Mouse (Mus musculus): ENCODE measurements at regions not wholly inside any gene's neighbourhood (a gene's known extent, or its start where the extent isn't known, plus 50 kb on each side); places are given as distances from the start of the nearest gene placed in this dataset.

GRCm38 (mm10) chr3:148343256-148343632 is 647.1 kb downstream of the Adgrl2 start:
- H3K4me1 ChIP-seq (ENCODE audit: control insufficient read depth, insufficient read depth, low read length), result no peaks in the 10 kb centered on the region
- TF ChIP-seq CTCF (IDR thresholded peaks at IDR 0.05; ENCODE audit: borderline replicate concordance, insufficient read depth, low read depth, low read length) (no peak), POLR2A (IDR thresholded peaks at IDR 0.05; ENCODE audit: borderline replicate concordance, insufficient read depth, low read length) (no peak)
- 40% methylated on average over 3 of the region's 3 CpGs for WGBS
- H3K4me3 ChIP-seq (replicated peaks; ENCODE audit: insufficient read depth, low read depth, low read length), result no peak overlapping the region
- no peaks in the 10 kb centered on the region for H3K27me3 ChIP-seq (ENCODE audit: control insufficient read depth, insufficient read depth, low read length)
- no peak overlapping the region for H3K27ac ChIP-seq (ENCODE audit: insufficient read depth, low read length)
- no peak for DNase-seq

GRCm38 (mm10) chr3:148339258-148339657 is 651.1 kb downstream of the Adgrl2 start:
- no peaks in the 10 kb centered on the region for H3K27me3 ChIP-seq (ENCODE audit: control insufficient read depth, insufficient read depth, low read length)

DNA sequence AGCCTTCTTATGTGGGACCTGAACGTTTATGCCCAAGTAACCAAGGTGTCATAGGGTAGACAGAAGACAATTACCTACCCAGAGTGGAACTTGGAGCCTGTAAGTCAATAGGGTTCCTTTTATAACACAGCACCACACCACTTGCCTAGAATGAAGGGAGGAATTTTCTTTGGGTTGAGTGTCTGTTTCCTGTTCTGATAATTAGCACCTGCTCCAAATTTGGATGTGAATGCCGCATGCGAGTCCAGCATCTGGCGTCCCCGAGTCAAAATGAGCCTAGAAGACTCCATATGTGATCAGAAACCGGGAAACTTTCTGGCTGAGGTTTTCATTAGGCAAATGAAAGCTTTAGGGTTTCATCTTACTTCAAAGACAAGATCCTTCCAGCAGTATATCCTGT is 653.7 kb downstream of the Adgrl2 start:
- WGBS, result 37% methylated on average over 6 of the region's 6 CpGs
- Histone ChIP-seq H3K4me3 (replicated peaks; ENCODE audit: insufficient read depth, low read depth, low read length) (no peak overlapping the region), H3K27ac (ENCODE audit: insufficient read depth, low read length) (no peak overlapping the region), H3K4me1 (ENCODE audit: control insufficient read depth, insufficient read depth, low read length) (no peaks in the 10 kb centered on the region), H3K27me3 (ENCODE audit: control insufficient read depth, insufficient read depth, low read length) (no peaks in the 10 kb centered on the region)
- DNase-seq, result no peak
- TF ChIP-seq POLR2A (IDR thresholded peaks at IDR 0.05; ENCODE audit: borderline replicate concordance, insufficient read depth, low read length) (no peak), CTCF (IDR thresholded peaks at IDR 0.05; ENCODE audit: borderline replicate concordance, insufficient read depth, low read depth, low read length) (no peak)

More at GRCm38 (mm10) chr3:148339258-148339657, 651.1 kb downstream of the Adgrl2 start:
- no peak for TF ChIP-seq CTCF (IDR thresholded peaks at IDR 0.05; ENCODE audit: borderline replicate concordance, insufficient read depth, low read depth, low read length)
- TF ChIP-seq POLR2A (IDR thresholded peaks at IDR 0.05; ENCODE audit: borderline replicate concordance, insufficient read depth, low read length), result no peak
- WGBS, result 92% methylated on average over 2 of the region's 2 CpGs
- Histone ChIP-seq H3K4me3 (replicated peaks; ENCODE audit: insufficient read depth, low read depth, low read length) (no peak overlapping the region), H3K27ac (ENCODE audit: insufficient read depth, low read length) (no peak overlapping the region), H3K4me1 (ENCODE audit: control insufficient read depth, insufficient read depth, low read length) (no peaks in the 10 kb centered on the region)
- DNase-seq, result no peak

DNA sequence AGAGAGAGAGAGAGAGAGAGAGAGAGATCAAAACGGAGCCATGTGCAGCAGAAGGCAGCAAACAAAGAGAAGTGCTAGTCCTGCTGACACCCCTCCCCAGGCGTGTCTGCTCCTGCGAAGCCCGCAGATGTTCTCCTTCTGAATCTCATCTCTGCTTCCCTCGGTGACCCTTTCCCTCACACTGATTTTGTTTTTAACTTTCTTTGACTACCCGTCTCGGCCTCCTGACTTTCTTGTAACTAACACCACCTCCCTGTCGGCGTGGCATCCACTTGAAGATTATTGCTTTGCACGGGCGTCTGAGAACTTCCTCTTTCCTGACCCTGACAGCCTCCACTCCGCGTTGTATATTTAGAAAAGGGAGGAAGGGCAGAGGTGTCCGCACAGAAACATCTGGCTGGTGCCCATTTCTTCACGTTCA is 654.3 kb downstream of the Adgrl2 start:
- no peak overlapping the region for H3K27ac ChIP-seq (ENCODE audit: insufficient read depth, low read length)
- no peaks in the 10 kb centered on the region for H3K27me3 ChIP-seq (ENCODE audit: control insufficient read depth, insufficient read depth, low read length)
- WGBS, result 70% methylated on average over 15 of the region's 15 CpGs

GRCm38 (mm10) chr3:148335654-148336053 is 654.7 kb downstream of the Adgrl2 start:
- no peaks in the 10 kb centered on the region for H3K4me1 ChIP-seq (ENCODE audit: control insufficient read depth, insufficient read depth, low read length)

More for the DNA sequence above, 654.3 kb downstream of the Adgrl2 start:
- no peak for DNase-seq
- no peak for TF ChIP-seq CTCF (IDR thresholded peaks at IDR 0.05; ENCODE audit: borderline replicate concordance, insufficient read depth, low read depth, low read length)
- TF ChIP-seq POLR2A (IDR thresholded peaks at IDR 0.05; ENCODE audit: borderline replicate concordance, insufficient read depth, low read length), result no peak
- Histone ChIP-seq H3K4me1 (ENCODE audit: control insufficient read depth, insufficient read depth, low read length) (no peaks in the 10 kb centered on the region), H3K4me3 (replicated peaks; ENCODE audit: insufficient read depth, low read depth, low read length) (no peak overlapping the region)

DNA sequence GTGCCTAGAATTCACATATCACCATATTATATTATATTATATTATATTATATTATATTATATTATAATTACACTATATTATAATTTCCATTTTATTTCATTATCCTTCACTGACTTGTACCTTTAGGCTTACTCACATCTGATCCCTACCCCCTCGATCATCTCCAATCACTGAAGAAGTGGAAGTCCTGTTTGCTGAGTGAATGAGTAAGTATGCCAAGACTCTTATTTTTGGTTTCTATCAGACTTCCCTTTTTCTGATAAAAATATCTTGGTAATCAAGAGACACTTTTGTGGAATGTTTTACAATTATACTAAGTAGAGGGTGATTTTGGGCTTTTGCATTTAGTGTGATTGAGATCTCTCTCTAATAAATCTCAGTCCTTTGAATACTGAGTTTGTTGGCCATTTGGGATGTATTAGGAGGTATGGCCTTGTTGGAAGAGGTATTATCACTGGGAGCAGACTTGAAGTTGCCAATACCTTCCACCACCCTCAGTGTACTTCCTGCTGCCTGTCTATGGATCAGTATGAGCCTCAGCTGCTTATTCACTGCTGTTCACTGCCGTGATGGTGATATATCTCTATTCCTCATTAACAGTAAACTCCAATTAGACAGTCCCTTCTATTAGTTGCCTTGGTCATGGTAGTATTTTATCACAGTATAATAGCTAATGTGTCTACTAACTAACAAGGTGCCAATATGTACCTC is 665.3 kb downstream of the Adgrl2 start:
- H3K27me3 ChIP-seq (ENCODE audit: control insufficient read depth, insufficient read depth, low read length), result no peaks in the 10 kb centered on the region
- H3K27ac ChIP-seq (ENCODE audit: insufficient read depth, low read length), result no peak overlapping the region

More at GRCm38 (mm10) chr3:148335654-148336053, 654.7 kb downstream of the Adgrl2 start:
- no peak for DNase-seq
- WGBS, result 87% methylated on average over 7 of the region's 7 CpGs
- H3K27ac ChIP-seq (ENCODE audit: insufficient read depth, low read length), result no peak overlapping the region
- H3K4me3 ChIP-seq (replicated peaks; ENCODE audit: insufficient read depth, low read depth, low read length), result no peak overlapping the region
- H3K27me3 ChIP-seq (ENCODE audit: control insufficient read depth, insufficient read depth, low read length), result no peaks in the 10 kb centered on the region
- TF ChIP-seq CTCF (IDR thresholded peaks at IDR 0.05; ENCODE audit: borderline replicate concordance, insufficient read depth, low read depth, low read length), result no peak
- TF ChIP-seq POLR2A (IDR thresholded peaks at IDR 0.05; ENCODE audit: borderline replicate concordance, insufficient read depth, low read length), result no peak

DNA sequence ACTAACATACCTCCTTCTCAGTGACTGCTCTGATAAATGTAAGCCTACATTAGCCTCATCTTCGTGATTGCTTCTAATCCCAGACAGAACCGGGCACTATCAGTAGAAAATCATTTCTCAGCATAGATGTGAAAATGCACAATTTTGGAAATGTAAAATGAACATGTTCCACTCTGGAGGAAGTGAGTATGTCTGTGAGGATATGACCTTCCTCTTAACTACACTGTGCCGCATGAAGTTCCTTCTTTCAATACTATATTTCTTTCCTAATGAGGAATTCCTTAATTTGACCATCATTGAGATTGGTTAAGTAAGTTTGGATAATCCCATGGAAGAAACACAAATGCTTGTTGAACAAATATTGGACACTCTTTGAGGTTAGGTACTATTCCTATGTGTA is 668.5 kb downstream of the Adgrl2 start:
- no peak for TF ChIP-seq CTCF (IDR thresholded peaks at IDR 0.05; ENCODE audit: borderline replicate concordance, insufficient read depth, low read depth, low read length)
- no peak for TF ChIP-seq POLR2A (IDR thresholded peaks at IDR 0.05; ENCODE audit: borderline replicate concordance, insufficient read depth, low read length)
- no peak for DNase-seq
- WGBS, result 96% methylated on average over 3 of the region's 3 CpGs
- Histone ChIP-seq H3K27ac (ENCODE audit: insufficient read depth, low read length) (no peak overlapping the region), H3K4me3 (replicated peaks; ENCODE audit: insufficient read depth, low read depth, low read length) (no peak overlapping the region), H3K4me1 (ENCODE audit: control insufficient read depth, insufficient read depth, low read length) (no peaks in the 10 kb centered on the region), H3K27me3 (ENCODE audit: control insufficient read depth, insufficient read depth, low read length) (no peaks in the 10 kb centered on the region)

More for the DNA sequence above, 665.3 kb downstream of the Adgrl2 start:
- Histone ChIP-seq H3K4me3 (replicated peaks; ENCODE audit: insufficient read depth, low read depth, low read length) (no peak overlapping the region), H3K4me1 (ENCODE audit: control insufficient read depth, insufficient read depth, low read length) (no peaks in the 10 kb centered on the region)
- no peak for TF ChIP-seq POLR2A (IDR thresholded peaks at IDR 0.05; ENCODE audit: borderline replicate concordance, insufficient read depth, low read length)
- no peak for TF ChIP-seq CTCF (IDR thresholded peaks at IDR 0.05; ENCODE audit: borderline replicate concordance, insufficient read depth, low read depth, low read length)
- no peak for DNase-seq
- 90% methylated on average over 2 of the region's 2 CpGs for WGBS

DNA sequence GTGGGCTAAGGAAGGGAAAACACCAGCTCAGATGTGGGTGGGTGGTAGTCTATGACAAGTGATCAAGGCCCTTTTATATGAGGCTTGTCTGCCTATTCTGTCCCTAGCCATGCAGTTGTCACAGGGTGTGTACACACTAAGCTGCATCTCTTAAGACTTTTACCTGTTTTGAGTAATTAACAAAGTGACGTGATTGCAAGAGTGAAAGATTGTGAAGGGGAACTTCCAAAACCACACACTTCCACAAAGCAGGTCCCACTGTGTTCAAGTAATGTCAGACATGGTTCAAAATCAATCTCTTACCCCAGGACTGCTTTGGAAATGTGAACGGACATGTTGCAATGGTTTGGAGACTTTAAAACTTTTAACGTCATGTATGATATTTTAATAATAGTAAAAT is 674.2 kb downstream of the Adgrl2 start:
- Histone ChIP-seq H3K4me1 (ENCODE audit: control insufficient read depth, insufficient read depth, low read length) (no peaks in the 10 kb centered on the region), H3K4me3 (replicated peaks; ENCODE audit: insufficient read depth, low read depth, low read length) (no peak overlapping the region), H3K27ac (ENCODE audit: insufficient read depth, low read length) (no peak overlapping the region), H3K27me3 (ENCODE audit: control insufficient read depth, insufficient read depth, low read length) (no peaks in the 10 kb centered on the region)
- 93% methylated on average over 3 of the region's 3 CpGs for WGBS
- DNase-seq, result no peak
- TF ChIP-seq POLR2A (IDR thresholded peaks at IDR 0.05; ENCODE audit: borderline replicate concordance, insufficient read depth, low read length) (no peak), CTCF (IDR thresholded peaks at IDR 0.05; ENCODE audit: borderline replicate concordance, insufficient read depth, low read depth, low read length) (no peak)

Data from cerebellum, adult 2 months (tissue).